Mouse (Mus musculus): ENCODE results near the gene Mtnr1b.

The Mtnr1b gene

GRCm38 (mm10) chr9:15800402-15800801, 74.0 kb downstream of the Mtnr1b start:
- no peak for DNase-seq

- no peak for DNase-seq
These were observed 79.9 kb downstream of the Mtnr1b start for GRCm38 (mm10) chr9:15794408-15794807.

GRCm38 (mm10) chr9:15792076-15792475, 82.3 kb downstream of the Mtnr1b start:
- no peak for DNase-seq

GRCm38 (mm10) chr9:15786610-15787009, 87.7 kb downstream of the Mtnr1b start:
- DNase-seq = no peak

GRCm38 (mm10) chr9:15786192-15786591, 88.2 kb downstream of the Mtnr1b start:
- DNase-seq = no peak

- no peak for DNase-seq
These were observed 92.4 kb downstream of the Mtnr1b start for GRCm38 (mm10) chr9:15781936-15782335.

GRCm38 (mm10) chr9:15774911-15775310, 99.4 kb downstream of the Mtnr1b start:
- DNase-seq = no peak

Measured in cerebellum, adult 9-11 months (tissue).